Mouse (Mus musculus) limb, embryonic 13.5 days (tissue): ENCODE measurements at regions not wholly inside any gene's neighbourhood (a gene's known extent, or its start where the extent isn't known, plus 50 kb on each side); places are given as distances from the start of the nearest gene placed in this dataset.
A peak's percentile ranks its signal among the peaks of the same experiment; 100 is the strongest.

Source experiments
- ATAC-seq: fragments of 200-750 bp; cut with Nextera tagmentation; 2 replicates; pipeline ENCODE4 v1.8.0; 2017; ENCODE audit warnings: low read depth, moderate number of reproducible peaks, moderate TSS enrichment; ENCODE audit not compliant: low FRiP score
- H3K27ac ChIP-seq: fragments of 300-500 bp; sonication (generic); 2 replicates; pipeline ENCODE4 v1.5.1; 2015; ENCODE audit warnings: inconsistent platforms, mild to moderate bottlenecking, moderate library complexity
- H3K27me3 ChIP-seq: fragments of 300-500 bp; sonication (generic); 2 replicates; pipeline ENCODE4 v1.6.1; 2015; ENCODE audit warnings: mild to moderate bottlenecking, inconsistent platforms
- H3K36me3 ChIP-seq: fragments of 300-500 bp; sonication (generic); 2 replicates; pipeline ENCODE4 v1.6.1; 2015; ENCODE audit warnings: inconsistent platforms, mild to moderate bottlenecking, moderate library complexity
- H3K4me1 ChIP-seq: fragments of 300-500 bp; sonication (generic); 2 replicates; pipeline ENCODE4 v1.6.1; 2015; ENCODE audit warnings: inconsistent platforms
- H3K4me2 ChIP-seq: fragments of 300-500 bp; sonication (generic); replicated peaks from 2 replicates; pipeline ENCODE4 v1.6.1; 2015; ENCODE audit warnings: inconsistent platforms, mild to moderate bottlenecking, moderate library complexity
- H3K4me3 ChIP-seq: fragments of 300-500 bp; sonication (generic); 2 replicates; pipeline ENCODE4 v1.5.1; 2015; ENCODE audit warnings: moderate library complexity, mild to moderate bottlenecking, inconsistent platforms
- H3K9ac ChIP-seq: fragments of 300-500 bp; sonication (generic); 2 replicates; pipeline ENCODE4 v1.6.1; 2015; ENCODE audit warnings: mild to moderate bottlenecking, inconsistent platforms
- H3K9me3 ChIP-seq: fragments of 300-500 bp; sonication (generic); 2 replicates; pipeline ENCODE4 v1.6.1; 2016; ENCODE audit warnings: inconsistent platforms
- WGBS: fragments of 180-500 bp; shearing (Covaris S2); methylation state at CpG from one replicate; pipeline ENCODE4 v1.1.7; 2015; 5-methylcytosine and 5-hydroxymethylcytosine counted together

DNA sequence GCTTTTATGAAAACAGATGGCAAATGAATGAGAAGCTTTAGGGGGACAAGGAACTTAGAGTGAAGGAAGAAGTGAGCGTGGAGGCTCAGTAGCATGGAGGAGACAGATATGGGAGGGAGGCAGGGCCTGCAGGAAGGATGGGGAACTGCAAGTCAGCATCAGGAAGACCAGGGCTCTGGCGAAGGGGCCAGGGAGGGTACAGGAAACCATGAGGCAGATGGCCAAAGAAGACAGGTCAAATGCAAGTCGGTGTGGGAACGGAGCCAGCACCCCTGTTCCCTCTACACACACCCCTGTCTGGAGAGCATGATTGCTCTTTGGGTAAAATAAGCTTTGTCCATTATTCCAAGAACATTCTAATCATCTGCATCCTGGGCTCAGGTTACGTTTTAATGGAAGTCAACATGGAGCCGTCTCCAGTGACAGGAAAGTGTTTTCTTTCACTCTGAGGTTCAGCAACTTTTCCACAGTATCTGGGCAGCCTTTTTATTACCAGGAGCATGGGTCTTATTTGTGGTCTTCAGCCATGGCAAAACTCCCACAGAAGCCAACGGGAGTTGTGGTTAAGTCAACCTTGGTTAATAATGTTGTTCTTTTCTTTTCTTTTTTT, 370.2 kb upstream of the Gm5148 start:
- WGBS, result 56% methylated on average over 7 of the region's 7 CpGs
- Histone ChIP-seq H3K4me2 (no peak overlapping the region), H3K9ac (no peak overlapping the region), H3K9me3 (no peaks in the 10 kb centered on the region), H3K4me3 (no peak overlapping the region), H3K27me3 (no peaks in the 10 kb centered on the region), H3K36me3 (no peaks in the 10 kb centered on the region), H3K27ac (no peak overlapping the region), H3K4me1 (peaks cover 9% of the 10 kb centered on the region)
- ATAC-seq, result peak; percentile 28; the same call in 1 of the 2 replicates

DNA sequence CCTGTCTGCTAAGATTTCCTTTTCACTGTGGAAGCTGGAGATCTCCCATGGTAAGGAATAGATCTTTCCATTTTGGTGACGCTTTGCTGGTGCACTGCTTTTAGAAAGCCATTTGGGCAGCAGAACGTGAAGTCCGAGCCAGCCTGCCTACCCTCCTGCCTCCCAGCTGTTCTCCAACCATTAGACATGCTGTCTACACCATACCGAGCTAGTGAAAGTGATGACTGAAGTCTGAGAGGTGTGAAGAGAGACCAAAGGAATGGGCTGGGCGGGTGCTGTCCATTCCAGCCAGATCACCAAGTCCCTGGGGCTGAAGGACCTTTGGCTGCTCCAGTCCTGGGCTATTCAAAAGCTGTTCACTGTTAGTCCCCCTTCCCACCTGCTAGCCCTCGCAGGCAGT, 360.3 kb upstream of the Gm5148 start:
- 38% methylated on average over 6 of the region's 6 CpGs for WGBS
- Histone ChIP-seq H3K4me3 (no peak overlapping the region), H3K27ac (no peak overlapping the region), H3K27me3 (no peaks in the 10 kb centered on the region), H3K9me3 (0 out of 2 replicates have a peak, but pooled peaks cover 3% of the 10 kb centered on the region), H3K36me3 (no peaks in the 10 kb centered on the region), H3K9ac (no peak overlapping the region), H3K4me2 (no peak overlapping the region), H3K4me1 (no peaks in the 10 kb centered on the region)
- no peak for ATAC-seq

DNA sequence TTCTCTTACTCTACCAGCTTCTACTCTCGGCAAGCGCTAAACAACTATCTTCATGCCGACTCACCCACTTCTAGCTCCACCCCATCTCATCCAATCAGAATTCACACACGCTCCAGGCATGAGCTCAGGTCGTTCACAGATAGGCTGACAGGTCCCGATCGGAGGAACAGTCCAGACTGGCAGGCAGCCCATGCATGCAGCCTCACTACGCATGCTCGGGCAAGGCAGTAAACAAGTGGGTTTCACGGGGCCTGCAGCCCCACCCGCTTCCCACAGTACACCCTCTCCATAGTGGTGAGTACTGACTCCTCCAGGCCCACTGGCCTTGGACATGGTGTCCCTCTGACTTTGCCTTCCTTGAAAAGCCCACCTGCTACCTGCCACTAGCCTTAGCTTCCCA, 358.1 kb upstream of the Gm5148 start:
- ATAC-seq, result no peak
- Histone ChIP-seq H3K4me3 (no peak overlapping the region), H3K36me3 (no peaks in the 10 kb centered on the region), H3K27ac (no peak overlapping the region), H3K9ac (no peak overlapping the region), H3K4me2 (no peak overlapping the region), H3K27me3 (no peaks in the 10 kb centered on the region), H3K9me3 (0 out of 2 replicates have a peak, but pooled peaks cover 3% of the 10 kb centered on the region), H3K4me1 (no peaks in the 10 kb centered on the region)
- 84% methylated on average over 11 of the region's 11 CpGs for WGBS

DNA sequence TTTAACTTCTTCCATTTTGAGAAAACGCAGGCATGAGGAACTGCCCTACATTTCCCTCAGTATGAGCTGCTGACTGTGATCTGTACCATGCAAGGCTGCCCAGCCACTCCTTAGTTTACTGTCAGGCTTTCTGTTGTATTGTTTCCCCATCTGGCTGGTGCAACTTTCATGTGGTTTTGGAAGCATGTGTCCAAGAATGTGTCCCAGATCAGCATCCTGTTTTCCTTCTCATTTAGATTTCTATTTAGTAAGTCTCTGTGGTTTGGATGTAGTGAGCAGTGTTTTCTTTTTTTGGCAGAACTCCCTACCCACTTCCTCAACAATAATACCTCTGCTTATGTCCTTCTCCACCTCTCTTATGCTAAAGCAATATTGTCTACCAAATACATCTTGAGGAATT, 352.5 kb upstream of the Gm5148 start:
- no peak for ATAC-seq
- no peak overlapping the region for H3K27ac ChIP-seq
- 68% methylated on average over 1 of the region's 1 CpGs for WGBS
- H3K27me3 ChIP-seq, result no peaks in the 10 kb centered on the region
- no peak overlapping the region for H3K4me3 ChIP-seq
- H3K9ac ChIP-seq, result no peak overlapping the region
- 0 out of 2 replicates have a peak, but pooled peaks cover 3% of the 10 kb centered on the region for H3K9me3 ChIP-seq
- no peaks in the 10 kb centered on the region for H3K4me1 ChIP-seq
- H3K4me2 ChIP-seq, result no peak overlapping the region
- H3K36me3 ChIP-seq, result no peaks in the 10 kb centered on the region

DNA sequence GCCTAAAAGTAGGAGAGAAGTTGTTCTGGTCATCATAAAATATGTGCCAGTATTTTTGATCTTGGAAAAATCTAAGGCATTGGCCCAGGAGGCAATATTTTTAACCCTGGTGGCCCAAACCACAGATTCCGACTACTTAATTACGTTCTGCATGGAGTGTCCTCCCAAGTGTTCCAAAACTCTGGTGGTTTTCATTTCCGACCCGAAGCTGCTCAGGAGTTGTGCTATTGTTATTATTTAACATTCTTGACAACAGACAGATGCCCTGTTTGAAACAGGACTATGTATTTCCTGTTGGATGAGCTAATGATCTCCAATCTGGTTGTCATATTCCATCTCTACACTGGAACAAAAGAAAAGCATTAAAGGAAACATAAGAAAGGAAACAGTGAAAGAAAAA, 349.7 kb upstream of the Gm5148 start:
- no peak overlapping the region for H3K27ac ChIP-seq
- H3K4me3 ChIP-seq, result no peak overlapping the region
- no peaks in the 10 kb centered on the region for H3K4me1 ChIP-seq
- 78% methylated on average over 4 of the region's 4 CpGs for WGBS
- no peak for ATAC-seq
- no peak overlapping the region for H3K4me2 ChIP-seq
- no peaks in the 10 kb centered on the region for H3K36me3 ChIP-seq
- no peaks in the 10 kb centered on the region for H3K27me3 ChIP-seq
- no peaks in the 10 kb centered on the region for H3K9me3 ChIP-seq
- no peak overlapping the region for H3K9ac ChIP-seq

DNA sequence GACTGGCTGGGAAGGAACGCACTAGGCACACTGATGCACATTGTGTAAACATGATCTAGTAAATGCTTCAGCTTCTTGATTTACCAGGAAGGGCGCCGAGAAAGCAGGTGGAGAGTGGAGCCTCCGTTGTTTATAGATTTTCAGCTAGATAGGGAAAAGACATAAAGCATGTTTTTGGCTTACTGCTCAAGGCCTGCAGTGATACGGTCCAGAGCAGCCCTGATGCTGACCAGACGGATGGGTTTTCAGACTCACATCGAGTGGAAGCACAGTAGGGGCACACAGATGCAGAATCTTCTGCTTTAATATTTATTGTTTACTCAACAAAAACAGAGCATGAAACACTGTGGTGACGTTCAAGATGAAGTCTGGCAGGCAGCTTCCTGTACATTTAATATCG, 331.3 kb upstream of the Gm5148 start:
- H3K4me3 ChIP-seq, result no peak overlapping the region
- H3K4me1 ChIP-seq, result no peaks in the 10 kb centered on the region; the same call in 1 of the 2 replicates
- H3K27me3 ChIP-seq, result no peaks in the 10 kb centered on the region
- no peak overlapping the region for H3K27ac ChIP-seq
- no peak for ATAC-seq
- WGBS, result 70% methylated on average over 9 of the region's 9 CpGs
- no peaks in the 10 kb centered on the region for H3K9me3 ChIP-seq
- H3K36me3 ChIP-seq, result no peaks in the 10 kb centered on the region
- H3K4me2 ChIP-seq, result no peak overlapping the region
- no peak overlapping the region for H3K9ac ChIP-seq

DNA sequence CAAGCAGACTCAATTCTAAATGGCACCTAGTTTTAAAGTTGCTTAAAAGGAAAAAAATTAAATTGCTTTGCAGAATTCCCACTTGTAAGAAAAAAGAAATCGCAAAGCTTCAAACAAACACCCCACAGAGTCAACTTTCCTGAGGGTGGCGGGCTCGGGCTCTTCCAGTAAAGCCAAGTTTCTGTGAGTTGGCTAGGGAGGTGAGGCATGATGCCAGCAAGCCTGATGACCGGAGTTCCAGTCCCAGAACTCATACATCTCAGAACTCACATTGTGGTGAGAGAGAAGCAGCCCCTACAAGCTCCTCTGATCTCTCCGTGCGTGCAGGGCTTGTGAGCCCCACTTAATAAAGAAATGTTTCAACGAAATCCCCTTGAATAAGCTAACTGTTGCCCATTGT, 328.7 kb upstream of the Gm5148 start:
- Histone ChIP-seq H3K9ac (no peak overlapping the region), H3K27ac (no peak overlapping the region), H3K36me3 (no peaks in the 10 kb centered on the region), H3K4me2 (no peak overlapping the region), H3K4me1 (peaks cover 5% of the 10 kb centered on the region; the same call in 1 of the 2 replicates), H3K9me3 (no peaks in the 10 kb centered on the region), H3K27me3 (no peaks in the 10 kb centered on the region), H3K4me3 (no peak overlapping the region)
- WGBS, result 84% methylated on average over 7 of the region's 7 CpGs
- no peak for ATAC-seq

DNA sequence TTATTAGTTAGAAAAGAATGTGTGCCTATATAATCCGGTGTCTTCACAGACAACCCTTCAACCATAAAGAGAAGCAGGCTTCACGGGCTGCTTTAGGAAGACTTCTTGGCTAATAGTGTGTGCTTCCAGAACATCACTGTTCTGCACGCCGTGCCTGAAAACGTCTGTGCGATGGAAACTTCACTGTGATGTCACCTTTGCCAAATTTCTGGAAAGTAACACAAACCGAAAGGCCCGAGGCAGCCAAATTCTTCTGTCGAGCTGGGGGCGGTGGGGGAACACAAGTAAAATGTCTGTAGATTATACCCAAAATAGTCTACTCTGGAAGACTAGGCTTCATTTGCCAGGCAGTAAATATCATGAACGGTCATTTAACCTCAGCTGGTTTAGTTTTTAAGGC, 327.5 kb upstream of the Gm5148 start:
- Histone ChIP-seq H3K4me3 (no peak overlapping the region), H3K36me3 (no peaks in the 10 kb centered on the region), H3K4me1 (peaks cover 5% of the 10 kb centered on the region; the same call in 1 of the 2 replicates), H3K9ac (no peak overlapping the region), H3K9me3 (no peaks in the 10 kb centered on the region), H3K4me2 (no peak overlapping the region), H3K27me3 (no peaks in the 10 kb centered on the region), H3K27ac (no peak overlapping the region)
- WGBS, result 73% methylated on average over 11 of the region's 11 CpGs
- no peak for ATAC-seq

DNA sequence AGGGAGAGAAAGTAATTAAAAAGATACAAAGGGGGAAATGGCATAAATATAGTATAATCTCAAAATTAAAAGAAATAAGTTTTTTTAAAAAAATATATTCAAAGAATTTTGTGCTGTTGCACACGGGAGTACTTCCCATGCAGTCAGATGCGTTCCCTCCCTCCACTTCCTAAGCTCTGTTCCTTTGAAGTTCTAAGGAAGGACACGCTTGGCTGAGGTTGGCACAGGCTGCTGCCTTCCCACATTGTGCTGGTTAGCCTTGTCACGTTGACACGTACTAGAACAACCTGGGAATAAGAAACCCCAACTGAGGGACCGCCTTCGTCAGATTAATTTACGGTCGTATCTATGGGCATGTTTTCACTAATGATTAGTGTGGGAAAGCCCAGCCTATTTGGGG, 326.6 kb upstream of the Gm5148 start:
- Histone ChIP-seq H3K4me3 (no peak overlapping the region), H3K4me2 (no peak overlapping the region), H3K4me1 (peaks cover 7% of the 10 kb centered on the region), H3K9ac (no peak overlapping the region), H3K36me3 (no peaks in the 10 kb centered on the region), H3K27me3 (no peaks in the 10 kb centered on the region), H3K9me3 (no peaks in the 10 kb centered on the region), H3K27ac (no peak overlapping the region)
- ATAC-seq, result no peak
- WGBS, result 66% methylated on average over 9 of the region's 9 CpGs

DNA sequence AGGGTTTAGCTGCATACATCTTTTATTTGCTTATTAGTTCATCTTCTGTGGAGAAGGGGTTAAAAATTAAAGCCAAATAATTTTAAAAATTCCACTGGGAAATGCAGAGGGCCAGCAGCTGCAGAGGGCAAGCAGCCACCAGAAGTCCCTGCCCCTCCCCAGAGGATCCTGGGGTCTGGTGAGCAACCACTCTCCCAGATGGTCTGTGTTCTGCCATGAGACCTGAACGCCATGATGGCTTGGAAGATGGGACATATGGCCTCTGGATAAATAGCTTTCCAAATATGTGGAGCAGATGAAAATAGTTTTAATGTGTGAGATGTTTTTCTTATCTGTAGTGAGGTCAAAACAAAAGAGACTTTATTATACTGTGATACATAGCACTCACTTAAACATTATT, 326.1 kb upstream of the Gm5148 start:
- Histone ChIP-seq H3K9ac (no peak overlapping the region), H3K4me1 (peaks cover 11% of the 10 kb centered on the region), H3K27ac (no peak overlapping the region), H3K36me3 (no peaks in the 10 kb centered on the region), H3K9me3 (no peaks in the 10 kb centered on the region), H3K4me3 (no peak overlapping the region), H3K4me2 (no peak overlapping the region), H3K27me3 (no peaks in the 10 kb centered on the region)
- 53% methylated on average over 1 of the region's 1 CpGs for WGBS
- no peak for ATAC-seq

DNA sequence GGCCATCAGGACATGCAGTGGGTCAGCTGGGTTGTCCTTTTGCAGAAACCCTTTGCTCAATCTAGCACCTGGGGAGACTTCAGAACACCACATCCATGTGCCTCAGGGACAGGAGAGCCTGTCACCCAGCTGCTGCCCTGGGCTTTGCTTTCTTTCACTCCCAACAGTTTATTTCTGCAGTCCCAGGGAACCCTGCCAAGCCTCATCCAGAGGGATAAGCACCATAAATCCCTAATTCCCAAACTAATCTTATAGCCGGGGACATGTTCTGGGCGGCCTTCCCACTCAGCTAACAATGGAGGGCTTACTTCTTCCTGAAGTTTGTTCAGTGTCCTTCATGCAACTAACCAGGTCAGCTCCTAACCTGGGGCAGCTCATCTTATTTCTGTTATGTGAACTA, 325.0 kb upstream of the Gm5148 start:
- peaks cover 11% of the 10 kb centered on the region for H3K4me1 ChIP-seq
- no peaks in the 10 kb centered on the region for H3K27me3 ChIP-seq
- 61% methylated on average over 2 of the region's 2 CpGs for WGBS
- H3K36me3 ChIP-seq, result no peaks in the 10 kb centered on the region
- H3K4me2 ChIP-seq, result no peak overlapping the region
- no peak for ATAC-seq
- H3K4me3 ChIP-seq, result no peak overlapping the region
- H3K9ac ChIP-seq, result no peak overlapping the region
- H3K9me3 ChIP-seq, result no peaks in the 10 kb centered on the region
- no peak overlapping the region for H3K27ac ChIP-seq

DNA sequence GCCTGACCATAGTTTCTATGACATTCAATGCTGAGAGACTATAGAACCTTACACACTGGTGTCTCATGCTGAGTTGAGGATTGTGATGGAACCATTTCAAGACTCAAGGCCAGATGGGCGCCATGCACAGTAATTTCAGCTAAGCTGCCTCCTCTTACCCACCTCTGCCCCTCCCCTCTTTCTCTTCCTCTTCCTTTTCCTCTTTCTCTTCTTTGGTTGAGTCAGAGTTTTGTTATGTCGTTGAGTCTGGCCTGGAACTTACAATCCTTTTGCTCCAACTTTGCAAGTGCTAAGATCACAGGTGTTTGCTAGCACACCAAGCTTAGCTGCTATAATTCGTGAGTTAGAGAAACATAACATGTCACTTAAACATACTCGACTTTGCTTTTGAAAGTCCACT, 323.2 kb upstream of the Gm5148 start:
- no peaks in the 10 kb centered on the region for H3K36me3 ChIP-seq
- no peak overlapping the region for H3K4me3 ChIP-seq
- WGBS, result 73% methylated on average over 4 of the region's 4 CpGs
- no peak overlapping the region for H3K27ac ChIP-seq
- no peak overlapping the region for H3K4me2 ChIP-seq
- no peak for ATAC-seq
- H3K4me1 ChIP-seq, result peaks cover 11% of the 10 kb centered on the region
- H3K27me3 ChIP-seq, result no peaks in the 10 kb centered on the region
- H3K9me3 ChIP-seq, result no peaks in the 10 kb centered on the region
- no peak overlapping the region for H3K9ac ChIP-seq

DNA sequence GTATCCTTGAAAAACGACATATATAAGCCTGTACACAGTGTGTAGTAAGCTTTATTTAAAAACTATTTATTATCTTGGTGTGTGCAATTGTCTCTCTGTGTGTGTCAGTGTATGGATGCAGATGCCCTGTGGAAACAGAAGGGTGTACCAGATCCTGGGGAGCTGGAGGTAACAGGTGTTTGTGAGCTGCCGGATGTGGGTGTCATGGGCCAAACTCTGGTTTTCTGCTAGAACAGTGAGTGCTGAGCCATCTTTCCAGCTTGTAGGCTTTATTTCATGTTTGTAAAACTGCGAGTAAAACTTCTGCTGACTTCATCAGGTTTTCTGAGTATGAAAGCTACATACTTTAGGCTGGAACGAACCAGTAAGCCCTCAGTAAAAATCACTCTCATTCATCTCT, 322.3 kb upstream of the Gm5148 start:
- no peak overlapping the region for H3K4me3 ChIP-seq
- H3K36me3 ChIP-seq, result no peaks in the 10 kb centered on the region
- ATAC-seq, result no peak
- H3K4me1 ChIP-seq, result peaks cover 11% of the 10 kb centered on the region
- 62% methylated on average over 4 of the region's 4 CpGs for WGBS
- no peak overlapping the region for H3K9ac ChIP-seq
- H3K4me2 ChIP-seq, result no peak overlapping the region
- H3K9me3 ChIP-seq, result no peaks in the 10 kb centered on the region
- H3K27me3 ChIP-seq, result no peaks in the 10 kb centered on the region
- H3K27ac ChIP-seq, result no peak overlapping the region
